Mouse (Mus musculus): ENCODE data around the gene Gm8909.

DNA sequence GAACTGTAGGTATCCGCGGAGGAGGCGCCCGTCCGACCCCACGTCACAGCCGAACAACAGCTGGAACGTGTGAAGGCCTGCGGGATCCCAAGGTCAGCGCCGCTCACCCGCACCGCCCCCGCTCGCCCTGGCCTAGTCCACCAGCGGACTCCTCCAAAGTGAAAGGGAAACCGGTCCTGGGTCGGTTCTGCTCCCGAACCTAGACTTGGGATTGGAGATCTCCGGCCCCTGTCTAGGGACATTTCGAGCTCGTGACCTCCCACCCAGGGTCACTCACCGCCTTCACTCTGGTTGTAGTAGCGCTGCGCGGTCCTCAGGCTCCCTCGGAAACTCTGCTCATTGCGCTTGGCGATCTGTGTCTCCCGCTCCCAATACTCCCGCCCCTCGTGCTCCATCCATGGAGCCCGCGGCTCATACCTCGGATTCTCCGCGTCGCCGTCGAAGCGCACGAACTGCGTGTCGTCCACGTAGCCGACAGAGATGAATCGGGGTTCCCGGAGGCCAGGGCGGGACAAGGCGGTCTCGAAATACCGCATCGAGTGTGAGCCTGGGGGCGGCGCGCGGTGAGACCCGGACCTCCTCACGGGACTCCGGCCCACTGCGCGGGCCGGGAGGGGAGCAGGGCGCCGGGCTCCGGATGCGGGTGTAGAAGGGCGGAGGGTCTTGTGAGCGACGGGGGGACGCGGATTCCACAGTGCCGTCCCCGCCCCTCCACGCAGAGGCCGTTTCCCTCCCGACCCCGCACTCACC lies 23.1 kb downstream of the Gm8909 start:
- TF ChIP-seq CTCF (IDR thresholded peaks at IDR 0.05; ENCODE audit: extremely low read depth, insufficient read depth, low read length), result no peak
- no peak for TF ChIP-seq POLR2A (IDR thresholded peaks at IDR 0.05; ENCODE audit: extremely low read depth, insufficient read depth, low read length)
